ENCODE assay signal across 8 mouse cellular contexts in genomic region chr8:121652774-121653323, GRCm38 (mm10). TPM values are rescaled to one million over a fixed set of nuclear protein-coding genes. Genes with fewer than 3 reads are reported as not detected.
A peak's percentile ranks its signal among the peaks of the same experiment; 100 is the strongest.
DNase-seq lines count a peak whose midpoint lies in the region; ATAC-seq and TF ChIP-seq lines count a peak whose summit lies in the region.

TSS of gene Zcchc14 (minus strand) at chr8:121652901.

- 4% methylated on average over 66 of the region's 67 CpGs for WGBS in bone marrow, adult 2 months
- under 1% methylated on average over 66 of the region's 67 CpGs for WGBS in intestine, postnatal 0 days

- TF ChIP-seq POLR2A in bone marrow, adult 2 months (IDR thresholded peaks at IDR 0.05; ENCODE audit: borderline replicate concordance, control insufficient read depth, low read depth, low read length): no peak

- peak within 1 kb of the TSS; percentile 87 for H3K9ac ChIP-seq in intestine, postnatal 0 days (ENCODE audit: low read depth, low read length)

- DNase-seq in embryo, embryonic 9.5 days (ENCODE audit: extremely low spot score): peak; percentile 96
- peak; percentile 55 for DNase-seq in gonadal fat pad, adult 2 months (ENCODE audit: low read depth)
- peak; percentile 99 to 100 for DNase-seq in left cerebral cortex, postnatal 25 days (ENCODE audit: low spot score in 2 of 2)
- peak; percentile 97 for DNase-seq in skeletal muscle tissue, adult 2 months (ENCODE audit: low read depth, low spot score)

- H3K36me3 ChIP-seq in intestine, postnatal 0 days (ENCODE audit: control insufficient read depth, insufficient read depth): no peaks in the 10 kb centered on the region

- no peaks in the 10 kb centered on the region for H3K27me3 ChIP-seq in intestine, postnatal 0 days (replicated peaks; ENCODE audit: control insufficient read depth, insufficient read depth, low read length)

- H3K27ac ChIP-seq in bone marrow, adult 2 months (ENCODE audit: control insufficient read depth, insufficient read depth, low read depth, low read length, poor library complexity): no peak within 1 kb of the TSS
- H3K27ac ChIP-seq in intestine, postnatal 0 days (ENCODE audit: low read depth, low read length): peak within 1 kb of the TSS; percentile 95

- no peaks in the 10 kb centered on the region for H3K4me1 ChIP-seq in bone marrow, adult 2 months (ENCODE audit: control insufficient read depth, insufficient read depth, low read length)
- H3K4me1 ChIP-seq in intestine, postnatal 0 days (replicated peaks; ENCODE audit: control insufficient read depth, insufficient read depth, low read length): peaks cover 25% of the 10 kb centered on the region

- no peak for TF ChIP-seq CTCF in bone marrow, adult 2 months (IDR thresholded peaks at IDR 0.05; ENCODE audit: control insufficient read depth, insufficient read depth, low read length)
- TF ChIP-seq CTCF in intestine, postnatal 0 days (IDR thresholded peaks at IDR 0.05; ENCODE audit: low read depth): 0 out of 2 replicates have a peak, but pooled peaks have one; percentile 8

- H3K4me3 ChIP-seq in bone marrow, adult 2 months (replicated peaks; ENCODE audit: control insufficient read depth, low read depth, low read length): peak within 1 kb of the TSS; percentile 10
- H3K4me3 ChIP-seq in intestine, postnatal 0 days (ENCODE audit: low read depth, low read length): peak within 1 kb of the TSS; percentile 79

- intact Hi-C loops in left cerebral cortex, postnatal 25 days (cut with DNase I): loop anchor here (2.0 kb wide), 1 partner anchor 78 kb away; no protein-coding TSS in a partner anchor

- peak within 1 kb of the TSS; percentile 94 for H3K4me2 ChIP-seq in intestine, postnatal 0 days (replicated peaks; ENCODE audit: low read depth)

- H3K9me3 ChIP-seq in intestine, postnatal 0 days (ENCODE audit: control insufficient read depth): no peaks in the 10 kb centered on the region

- ATAC-seq in intestine, postnatal 0 days: peak; percentile 98
- ATAC-seq in megakaryocyte-erythroid progenitor cell, adult 5-6 weeks (replicated peaks; ENCODE audit: low FRiP score, low TSS enrichment, poor library complexity, severe bottlenecking): peak; percentile 73
- ATAC-seq in activated CD4-positive, CD25-positive, alpha-beta regulatory T cell, adult 4 months: no peak

RNA-seq across cellular contexts. Expression of gene Zcchc14, which starts in this region (rescaled TPM):
- 2.9 and 4.9 TPM in 2 replicates for polyA plus RNA-seq in bone marrow, adult 2 months (2011; ENCODE audit: insufficient read depth, insufficient read length, low replicate concordance, missing spikeins)
- polyA plus RNA-seq in gonadal fat pad, adult 2 months (2012; rRNA removed): 18.2 and 21.2 TPM in 2 replicates
- 6.9 and 8.3 TPM in 2 replicates for polyA plus RNA-seq in intestine, postnatal 0 days (2015; fragmentation: Nextera tagmentation; extraction: Ambion mirVana)
- 10 to 100 TPM; 63.2 to 71.9 TPM for total RNA-seq in left cerebral cortex, postnatal 25 days (2021)
- not detected in 2 replicates for total RNA-seq in megakaryocyte-erythroid progenitor cell, adult 5-6 weeks (2014; fragmentation: Nextera tagmentation)
- 0.08 TPM in 1 of 2 replicates, not detected in the other for total RNA-seq in megakaryocyte-erythroid progenitor cell, adult 5-6 weeks (2017)
- under 1 TPM in 1 of 2 experiments, not detected in 1; 0.21 TPM for polyA plus RNA-seq in activated CD4-positive, CD25-positive, alpha-beta regulatory T cell, adult 4 months (2017; shearing (Covaris generic))

Comparison
In these comparisons a context has a peak if more than half of its experiments do, and no peak if none do; other contexts are left out.
1. RNA of gene Zcchc14 (total RNA-seq): 63.2 to 71.9 TPM in left cerebral cortex, postnatal 25 days; 0.08 TPM in megakaryocyte-erythroid progenitor cell, adult 5-6 weeks; every median in the first group is over 10 times any median in the second.
2. Peak in ATAC-seq in megakaryocyte-erythroid progenitor cell, adult 5-6 weeks; RNA of the gene not detected or under 1 TPM.
3. Peak in every context shown above with its lines, with median percentiles within 50 percentile points of each other: DNase-seq.